Mouse (Mus musculus) MEL (cell line): ENCODE measurements at regions not wholly inside any gene's neighbourhood (a gene's known extent, or its start where the extent isn't known, plus 50 kb on each side); places are given as distances from the start of the nearest gene placed in this dataset.

Experiments
- CTCF ChIP-seq, 3 experiments: IDR thresholded peaks in 2 of 3; conservative IDR thresholded peaks in 1 of 3; 2 replicates each; pipeline ENCODE4 v1.5.1; 2011 to 2012; ENCODE audit warnings: low read length in 3 of 3, low read depth in 2 of 3, mild to moderate bottlenecking in 2 of 3, improper control_type of control experiment in 1 of 3, inconsistent platforms in 1 of 3, mixed read lengths in 1 of 3, moderate library complexity in 1 of 3; ENCODE audit not compliant: control insufficient read depth in 1 of 3, insufficient read depth in 1 of 3, poor library complexity in 1 of 3, severe bottlenecking in 1 of 3
- JUND ChIP-seq: IDR thresholded peaks from 2 replicates; pipeline ENCODE4 v1.6.1; 2011; ENCODE audit warnings: low read depth, mild to moderate bottlenecking, improper control_type of control experiment, low read length
- MAX ChIP-seq: IDR thresholded peaks from 2 replicates; pipeline ENCODE4 v1.6.1; 2011; ENCODE audit warnings: low read length, improper control_type of control experiment
- POLR2A ChIP-seq, 2 experiments: IDR thresholded peaks; 2 replicates each; pipeline ENCODE4 v1.6.1; 2011 to 2012; ENCODE audit warnings: low read length in 2 of 2, mild to moderate bottlenecking in 2 of 2, control low read depth in 1 of 2, improper control_type of control experiment in 1 of 2, low read depth in 1 of 2, moderate library complexity in 1 of 2; ENCODE audit not compliant: control insufficient read depth in 1 of 2, insufficient read depth in 1 of 2, poor library complexity in 1 of 2
- ZC3H11A ChIP-seq: IDR thresholded peaks from 2 replicates; pipeline ENCODE4 v1.6.1; 2012; ENCODE audit warnings: low read depth, mild to moderate bottlenecking, inconsistent platforms, low read length, improper control_type of control experiment
- ZKSCAN1 ChIP-seq: IDR thresholded peaks from 2 replicates; pipeline ENCODE4 v1.6.1; 2012; ENCODE audit warnings: low read depth, mild to moderate bottlenecking, inconsistent platforms, low read length, improper control_type of control experiment, moderate library complexity
- ZNF384 ChIP-seq: IDR thresholded peaks from 2 replicates; pipeline ENCODE4 v1.6.1; 2012; ENCODE audit warnings: low read depth, mild to moderate bottlenecking, inconsistent platforms, low read length, improper control_type of control experiment

DNA sequence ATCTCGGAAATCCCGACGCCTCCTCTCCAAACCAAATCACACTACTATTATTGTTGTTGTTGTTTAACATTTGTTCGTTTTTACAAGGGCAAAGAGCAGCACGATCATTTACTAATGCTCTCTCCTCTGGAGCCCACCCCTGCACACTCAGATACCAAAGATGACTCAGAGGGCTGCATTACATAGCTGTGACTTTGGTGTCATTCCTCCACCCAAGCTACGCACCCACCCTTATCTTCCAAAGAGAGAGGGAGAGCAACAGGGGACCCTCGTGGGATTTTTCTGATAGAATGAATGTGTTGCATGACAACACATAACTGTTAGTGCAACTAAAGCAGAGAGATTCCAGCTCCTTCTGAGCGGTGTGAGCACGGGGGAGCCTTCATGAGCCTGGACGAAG, 50.8 kb upstream of the Tspan2 start:
- TF ChIP-seq JUND (no peak), ZNF384 (no peak), POLR2A (IDR thresholded peaks at IDR 0.05; ENCODE audit: control insufficient read depth in 1 of 2, insufficient read depth in 1 of 2, low read depth in 1 of 2, low read length in 2 of 2, poor library complexity in 1 of 2) (no peak), ZC3H11A (no peak), ZKSCAN1 (no peak), CTCF (IDR thresholded peaks at IDR 0.05 in 2 of 3, conservative IDR thresholded peaks at IDR 0.05 in 1 of 3; ENCODE audit: control insufficient read depth in 1 of 3, insufficient read depth in 1 of 3, low read depth in 2 of 3, low read length in 3 of 3, poor library complexity in 1 of 3, severe bottlenecking in 1 of 3) (no peak), MAX (no peak)
